Mouse (Mus musculus): ENCODE measurements around the gene Rnf13. TPM values are rescaled to one million over a fixed set of nuclear protein-coding genes. Genes with fewer than 3 reads are reported as not detected.
"Not testable (repeated sequence)": the region's sequence is repeated elsewhere in the genome, so short reads cannot be mapped to it uniquely, and the experiment has no call there.

The Rnf13 gene
- 10 to 100 TPM; 21.6 to 29.8 TPM for total RNA-seq (2021)
- long read RNA-seq, experiment 1, transcript Rnf13-201 (10 exons, 2,678 nt) = major isoform, 17 of 22 reads
- long read RNA-seq, experiment 1, partial matches to known transcripts = 1 of 22 reads
- long read RNA-seq, experiment 1, other reads (novel, unspliced or antisense) = 3 of 22 reads
- long read RNA-seq, experiment 2, transcript Rnf13-201 (10 exons, 2,678 nt) = major isoform, 30 of 37 reads
- long read RNA-seq, experiment 2, partial matches to known transcripts = 2 of 37 reads
- long read RNA-seq, experiment 2, other reads (novel, unspliced or antisense) = 3 of 37 reads

- DNase-seq = peak; percentile 97
These were observed at the start of gene Rnf13 for GRCm38 (mm10) chr3:57735511-57736370. Gene Rnf13 (plus strand): TSS chr3:57736062.

- DNase-seq = no peak
These were observed 44.1 kb upstream of the Rnf13 start for GRCm38 (mm10) chr3:57691772-57692171.

GRCm38 (mm10) chr3:57692719-57693118 is 43.1 kb upstream of the Rnf13 start, which contains the start of gene Ankub1:
Gene Ankub1 (minus strand): TSS chr3:57692799.
- DNase-seq = no peak

- DNase-seq = no peak
These were observed 39.6 kb upstream of the Rnf13 start for GRCm38 (mm10) chr3:57696249-57696648.

- no peak for DNase-seq
These were observed 39.1 kb upstream of the Rnf13 start for GRCm38 (mm10) chr3:57696779-57697178.

GRCm38 (mm10) chr3:57714151-57714550 is 21.7 kb upstream of the Rnf13 start:
- DNase-seq = no peak

GRCm38 (mm10) chr3:57732206-57732915 is 3.5 kb upstream of the Rnf13 start:
- DNase-seq = no peak

GRCm38 (mm10) chr3:57736419-57737095 is 695 bp downstream of the Rnf13 start:
- no peak for DNase-seq

GRCm38 (mm10) chr3:57739830-57740229 is 4.0 kb downstream of the Rnf13 start:
- DNase-seq = no peak

- DNase-seq = no peak
These were observed 12.9 kb downstream of the Rnf13 start for GRCm38 (mm10) chr3:57748576-57749267.

GRCm38 (mm10) chr3:57776915-57777314 is 41.1 kb downstream of the Rnf13 start:
- DNase-seq = no peak

- DNase-seq = no peak
These were observed 52.6 kb downstream of the Rnf13 start for GRCm38 (mm10) chr3:57788472-57788871.

GRCm38 (mm10) chr3:57789005-57789962 is 53.4 kb downstream of the Rnf13 start:
- DNase-seq = no peak

- no peak for DNase-seq
These were observed 55.2 kb downstream of the Rnf13 start for GRCm38 (mm10) chr3:57791104-57791503.

- not testable (repeated sequence) for DNase-seq
These were observed 59.2 kb downstream of the Rnf13 start for GRCm38 (mm10) chr3:57795071-57795470.

- no peak for DNase-seq
These were observed 79.6 kb downstream of the Rnf13 start for GRCm38 (mm10) chr3:57815447-57815846.

GRCm38 (mm10) chr3:57825866-57826265 is 90.0 kb downstream of the Rnf13 start:
- DNase-seq = no peak

GRCm38 (mm10) chr3:57833585-57833984 is 97.7 kb downstream of the Rnf13 start:
- DNase-seq = no peak

- DNase-seq = no peak
These were observed 101.0 kb downstream of the Rnf13 start for GRCm38 (mm10) chr3:57836911-57837310.

GRCm38 (mm10) chr3:57843775-57844174 is 107.9 kb downstream of the Rnf13 start:
- no peak for DNase-seq

Data from gastrocnemius, postnatal 25 days (tissue).